Mouse (Mus musculus) heart, postnatal 36 days (tissue): ENCODE results near the gene Col24a1. TPM values are rescaled to one million over a fixed set of nuclear protein-coding genes. Genes with fewer than 3 reads are reported as not detected.
A peak's percentile ranks its signal among the peaks of the same experiment; 100 is the strongest.

Source experiments
- DNase-seq, 2 experiments: peaks; one replicate each; pipeline ENCODE4 v3.0.0; 2021 to 2022
- intact Hi-C: fragments of 180-260 bp; cut with DNase I; formaldehyde crosslinking; loops from one replicate; pipeline ENCODE4 v1.15.1; 2025
- total RNA-seq, 2 experiments: library from RNA; stranded (reverse); gene quantifications; 2 replicates each; pipeline ENCODE4 v1.2.3; 2021

Col24a1 gene
- total RNA-seq, result under 1 TPM; 0.08 to 0.14 TPM

GRCm38 (mm10) chr3:145292337-145293134, at the start of gene Col24a1:
Gene Col24a1, plus strand, starts transcription at chr3:145292472.
- peak in 1 of 2 experiments; percentile 2 for DNase-seq
- intact Hi-C loops, result no loop called here

- intact Hi-C loops, result no loop called here
- no peak for DNase-seq
These were observed 44.2 kb upstream of the Col24a1 start for GRCm38 (mm10) chr3:145248040-145248439.

GRCm38 (mm10) chr3:145253066-145253465, 39.2 kb upstream of the Col24a1 start:
- intact Hi-C loops, result no loop called here
- DNase-seq, result no peak

- intact Hi-C loops, result no loop called here
These were observed 37.4 kb upstream of the Col24a1 start for GRCm38 (mm10) chr3:145254764-145255396.

GRCm38 (mm10) chr3:145256647-145257046, 35.6 kb upstream of the Col24a1 start:
- intact Hi-C loops, result no loop called here
- DNase-seq, result no peak

More at GRCm38 (mm10) chr3:145254764-145255396, 37.4 kb upstream of the Col24a1 start:
- DNase-seq, result no peak

- DNase-seq, result no peak
- intact Hi-C loops, result no loop called here
These were observed 32.6 kb upstream of the Col24a1 start for GRCm38 (mm10) chr3:145259678-145260077.

GRCm38 (mm10) chr3:145263131-145263530, 29.1 kb upstream of the Col24a1 start:
- no peak for DNase-seq
- intact Hi-C loops, result no loop called here

- intact Hi-C loops, result no loop called here
- no peak for DNase-seq
These were observed 24.2 kb upstream of the Col24a1 start for GRCm38 (mm10) chr3:145268066-145268465.

- no peak for DNase-seq
- intact Hi-C loops, result no loop called here
These were observed 18.1 kb upstream of the Col24a1 start for GRCm38 (mm10) chr3:145274191-145274590.

GRCm38 (mm10) chr3:145293207-145293606, 935 bp downstream of the Col24a1 start:
- intact Hi-C loops, result no loop called here
- peak in 1 of 2 experiments; percentile 1 for DNase-seq

- DNase-seq, result no peak
These were observed 1.5 kb downstream of the Col24a1 start for GRCm38 (mm10) chr3:145293623-145294307.

GRCm38 (mm10) chr3:145299980-145300591, 7.8 kb downstream of the Col24a1 start:
- intact Hi-C loops, result no loop called here
- DNase-seq, result no peak

More at GRCm38 (mm10) chr3:145293623-145294307, 1.5 kb downstream of the Col24a1 start:
- intact Hi-C loops, result no loop called here

- intact Hi-C loops, result no loop called here
- no peak for DNase-seq
These were observed 13.0 kb downstream of the Col24a1 start for GRCm38 (mm10) chr3:145305311-145305710.

GRCm38 (mm10) chr3:145307209-145307608, 14.9 kb downstream of the Col24a1 start:
- DNase-seq, result no peak
- intact Hi-C loops, result no loop called here

GRCm38 (mm10) chr3:145320587-145321274, 28.5 kb downstream of the Col24a1 start:
- no peak for DNase-seq
- intact Hi-C loops, result no loop called here

GRCm38 (mm10) chr3:145325402-145325801, 33.1 kb downstream of the Col24a1 start:
- no peak for DNase-seq
- intact Hi-C loops, result no loop called here

GRCm38 (mm10) chr3:145331642-145332041, 39.4 kb downstream of the Col24a1 start:
- no peak for DNase-seq
- intact Hi-C loops, result no loop called here

GRCm38 (mm10) chr3:145334046-145334445, 41.8 kb downstream of the Col24a1 start:
- intact Hi-C loops, result no loop called here
- no peak for DNase-seq

GRCm38 (mm10) chr3:145337161-145337560, 44.9 kb downstream of the Col24a1 start:
- no peak for DNase-seq
- intact Hi-C loops, result no loop called here

GRCm38 (mm10) chr3:145339851-145340499, 47.7 kb downstream of the Col24a1 start:
- no peak for DNase-seq
- intact Hi-C loops, result no loop called here
